Comparison of ENCODE assay signal across 18 mouse cellular contexts in genomic region chr15:95843183-95843949, GRCm38 (mm10). TPM values are rescaled to one million over a fixed set of nuclear protein-coding genes. Genes with fewer than 3 reads are reported as not detected.
DNase-seq lines count a peak whose midpoint lies in the region; ATAC-seq and TF ChIP-seq lines count a peak whose summit lies in the region.
"Had no signal": no experiment of that assay in that cellular context is flagged by ENCODE, and none has a peak within 500 bp of the region (broad histone marks: within the 10 kb centered on the region; RNA-seq: fewer than 3 reads in every experiment).

No protein-coding gene starts in this region.

- 59% methylated on average over 18 of the region's 18 CpGs for WGBS in kidney, embryonic 16.5 days
- 91% methylated on average over 18 of the region's 18 CpGs for WGBS in midbrain, embryonic 11.5 days
- WGBS in midbrain, embryonic 13.5 days: 91% methylated on average over 18 of the region's 18 CpGs

- no peak for TF ChIP-seq POLR2A in myocyte (IDR thresholded peaks at IDR 0.05; ENCODE audit: insufficient read length, low read depth)

- no peaks in the 10 kb centered on the region for H3K9me3 ChIP-seq in kidney, embryonic 16.5 days (ENCODE audit: low read length)
- H3K9me3 ChIP-seq in midbrain, embryonic 11.5 days (ENCODE audit: control insufficient read depth, low read length): no peaks in the 10 kb centered on the region
- H3K9me3 ChIP-seq in midbrain, embryonic 13.5 days: no peaks in the 10 kb centered on the region
- H3K9me3 ChIP-seq: embryonic facial prominence, embryonic 10.5 days; forebrain, embryonic 13.5 days; heart, embryonic 13.5 days; hindbrain, embryonic 12.5 days had no signal

- H3K27me3 ChIP-seq in kidney, embryonic 16.5 days (ENCODE audit: insufficient read depth, low read length): no peaks in the 10 kb centered on the region
- no peaks in the 10 kb centered on the region for H3K27me3 ChIP-seq in midbrain, embryonic 11.5 days (ENCODE audit: control insufficient read depth, insufficient read depth, low read length)
- H3K27me3 ChIP-seq in midbrain, embryonic 13.5 days: no peaks in the 10 kb centered on the region
- H3K27me3 ChIP-seq in myocyte (ENCODE audit: control insufficient read depth, insufficient read depth, insufficient read length): no peaks in the 10 kb centered on the region
- H3K27me3 ChIP-seq: CH12.LX; forebrain, embryonic 13.5 days; heart, embryonic 13.5 days; hindbrain, embryonic 12.5 days; Patski had no signal

- H3K79me2 ChIP-seq in myocyte (ENCODE audit: control insufficient read depth, insufficient read depth): peaks cover 83% of the 10 kb centered on the region

- H3K4me1 ChIP-seq in kidney, embryonic 16.5 days (ENCODE audit: insufficient read depth, low read length): peaks cover 48% of the 10 kb centered on the region
- H3K4me1 ChIP-seq in midbrain, embryonic 11.5 days (ENCODE audit: control insufficient read depth, insufficient read depth, low read length): no peaks in the 10 kb centered on the region
- no peaks in the 10 kb centered on the region for H3K4me1 ChIP-seq in midbrain, embryonic 13.5 days (replicated peaks)

- no peak for ATAC-seq in kidney, embryonic 16.5 days (ENCODE audit: low FRiP score, low TSS enrichment)
- no peak for ATAC-seq in midbrain, embryonic 11.5 days (ENCODE audit: low FRiP score)
- no peak for ATAC-seq in midbrain, embryonic 13.5 days
- ATAC-seq in monocyte, adult 5-6 weeks (replicated peaks; ENCODE audit: insufficient number of reproducible peaks, low FRiP score, low TSS enrichment, poor library complexity, severe bottlenecking): no peak
- ATAC-seq: activated CD4-positive, CD25-positive, alpha-beta regulatory T cell, adult 4 months; forebrain, embryonic 13.5 days; forebrain, postnatal 0 days had no signal

- peak overlapping the region; percentile 36; the same call in 1 of the 2 replicates for H3K27ac ChIP-seq in kidney, embryonic 16.5 days (ENCODE audit: low read length)
- no peak overlapping the region for H3K27ac ChIP-seq in midbrain, embryonic 11.5 days (ENCODE audit: low read depth, low read length)
- no peak overlapping the region for H3K27ac ChIP-seq in midbrain, embryonic 13.5 days
- H3K27ac ChIP-seq: forebrain, embryonic 13.5 days; hindbrain, embryonic 12.5 days had no signal

- no peak overlapping the region for H3ac ChIP-seq in myocyte (ENCODE audit: control insufficient read depth, insufficient read length)

- H3K4me3 ChIP-seq in kidney, embryonic 16.5 days (ENCODE audit: low read length): no peak overlapping the region
- H3K4me3 ChIP-seq in midbrain, embryonic 11.5 days (ENCODE audit: low read depth, low read length): no peak overlapping the region
- H3K4me3 ChIP-seq in midbrain, embryonic 13.5 days (replicated peaks): no peak overlapping the region
- H3K4me3 ChIP-seq in myocyte: no peak overlapping the region
- H3K4me3 ChIP-seq: embryonic facial prominence, embryonic 10.5 days; forebrain, embryonic 13.5 days; heart, embryonic 13.5 days; hindbrain, embryonic 12.5 days had no signal

- no peak for DNase-seq in kidney, adult 9 months
- DNase-seq in midbrain, embryonic 11.5 days (ENCODE audit: low spot score, missing footprints): peak; percentile 44
- DNase-seq: adrenal gland, postnatal 14 days; cerebellum, adult 2 months; forebrain, postnatal 0 days; gastrocnemius, postnatal 25 days; heart, postnatal 36 days had no signal

- H3K9ac ChIP-seq in kidney, embryonic 16.5 days (replicated peaks; ENCODE audit: low read length): no peak overlapping the region
- H3K9ac ChIP-seq in midbrain, embryonic 11.5 days (ENCODE audit: low read length): no peak overlapping the region
- no peak overlapping the region for H3K9ac ChIP-seq in midbrain, embryonic 13.5 days (replicated peaks)
- H3K9ac ChIP-seq: forebrain, embryonic 13.5 days; forebrain, postnatal 0 days; heart, embryonic 13.5 days; hindbrain, embryonic 12.5 days had no signal

- no peak overlapping the region for H3K4me2 ChIP-seq in kidney, embryonic 16.5 days (replicated peaks; ENCODE audit: low read depth, low read length)
- no peak overlapping the region for H3K4me2 ChIP-seq in midbrain, embryonic 11.5 days
- no peak overlapping the region for H3K4me2 ChIP-seq in midbrain, embryonic 13.5 days (replicated peaks)
- H3K4me2 ChIP-seq in myocyte (ENCODE audit: low read depth): no peak overlapping the region
- H3K4me2 ChIP-seq: forebrain, embryonic 13.5 days; heart, embryonic 13.5 days; hindbrain, embryonic 12.5 days had no signal

- H3K36me3 ChIP-seq in kidney, embryonic 16.5 days (ENCODE audit: insufficient read depth, low read length): no peaks in the 10 kb centered on the region
- no peaks in the 10 kb centered on the region for H3K36me3 ChIP-seq in midbrain, embryonic 11.5 days (ENCODE audit: control insufficient read depth, insufficient read depth, low read length)
- H3K36me3 ChIP-seq in midbrain, embryonic 13.5 days: no peaks in the 10 kb centered on the region
- H3K36me3 ChIP-seq in myocyte (ENCODE audit: control insufficient read depth, insufficient read depth): no peaks in the 10 kb centered on the region
- H3K36me3 ChIP-seq: embryonic facial prominence, embryonic 10.5 days; heart, embryonic 13.5 days; hindbrain, embryonic 12.5 days had no signal

TF ChIP-seq in myocyte, 11 proteins besides CTCF, POLR2A, EP300 and RAD21:
- TF ChIP-seq TCF3 (IDR thresholded peaks at IDR 0.05; ENCODE audit: insufficient read length, low read depth) (no peak), POLR2AphosphoS2 (IDR thresholded peaks at IDR 0.05; ENCODE audit: insufficient read length, low read depth) (peak; percentile 41)

RNA-seq across cellular contexts. Expression of gene Ano6, which starts 52.7 kb away (rescaled TPM):
- 54.4 and 67.2 TPM in 2 replicates for polyA plus RNA-seq in kidney, embryonic 16.5 days (2015; fragmentation: Nextera tagmentation; extraction: Ambion mirVana)
- polyA plus RNA-seq in midbrain, embryonic 11.5 days (2014; fragmentation: Nextera tagmentation; extraction: Ambion mirVana): 30.3 and 30.8 TPM in 2 replicates
- 26.1 and 26.8 TPM in 2 replicates for polyA plus RNA-seq in midbrain, embryonic 13.5 days (2015; fragmentation: Nextera tagmentation; extraction: Ambion mirVana)
- 54.5 TPM for polyA plus RNA-seq in myocyte (2012; fragmentation: generic; extraction: Trizol)
- total RNA-seq in monocyte, adult 5-6 weeks (2017): 47.5 to 60.0 TPM (median 54.9 TPM) in 3 replicates
